Mouse (Mus musculus) lung, embryonic 14.5 days (tissue): ENCODE results near the gene Fbxo11. TPM values are rescaled to one million over a fixed set of nuclear protein-coding genes. Genes with fewer than 3 reads are reported as not detected.

Experiments used
- ATAC-seq: fragments of 200-750 bp; cut with Nextera tagmentation; 2 replicates; pipeline ENCODE4 v1.8.0; 2017; ENCODE audit warnings: mild to moderate bottlenecking, moderate TSS enrichment, moderate library complexity; ENCODE audit not compliant: insufficient read depth
- DNase-seq: peaks from one replicate; pipeline ENCODE4 v3.0.0-alpha.2; 2015
- H3K27ac ChIP-seq: fragments of 300-500 bp; sonication (generic); 2 replicates; pipeline ENCODE4 v1.5.1; 2014; ENCODE audit warnings: low read depth, mild to moderate bottlenecking, moderate library complexity
- H3K27me3 ChIP-seq: fragments of 300-500 bp; sonication (generic); 2 replicates; pipeline ENCODE4 v1.6.1; 2014; ENCODE audit warnings: low read length, control low read depth; ENCODE audit not compliant: insufficient read depth
- H3K36me3 ChIP-seq: fragments of 300-500 bp; sonication (generic); 2 replicates; pipeline ENCODE4 v1.6.1; 2014; ENCODE audit warnings: control low read depth; ENCODE audit not compliant: insufficient read depth
- H3K4me1 ChIP-seq: fragments of 300-500 bp; sonication (generic); 2 replicates; pipeline ENCODE4 v1.6.1; 2014; ENCODE audit warnings: antibody characterized with exemption, control low read depth; ENCODE audit not compliant: insufficient read depth
- H3K4me2 ChIP-seq: fragments of 300-500 bp; sonication (generic); 2 replicates; pipeline ENCODE4 v1.6.1; 2014; ENCODE audit warnings: mild to moderate bottlenecking
- H3K4me3 ChIP-seq: fragments of 300-500 bp; sonication (generic); 2 replicates; pipeline ENCODE4 v1.5.1; 2014; ENCODE audit warnings: low read depth, low read length
- H3K9ac ChIP-seq: fragments of 300-500 bp; sonication (generic); 2 replicates; pipeline ENCODE4 v1.6.1; 2014
- H3K9me3 ChIP-seq: fragments of 300-500 bp; sonication (generic); 2 replicates; pipeline ENCODE4 v1.6.1; 2016; ENCODE audit warnings: low read depth, low read length, control low read depth
- CTCF ChIP-seq: IDR thresholded peaks from 2 replicates; pipeline ENCODE4 v1.5.1; 2016; ENCODE audit warnings: antibody characterized with exemption, low read depth
- WGBS: fragments of 180-500 bp; shearing (Covaris S2); extraction: QIAGEN DNeasy Blood & Tissue Kit; methylation state at CpG from one replicate; pipeline ENCODE4 v1.1.7; 2014; 5-methylcytosine and 5-hydroxymethylcytosine counted together
- polyA plus RNA-seq: library from polyadenylated mRNA; unstranded; fragments of >200 nt; fragmentation: Nextera tagmentation; extraction: Ambion mirVana; gene quantifications from 2 replicates; pipeline ENCODE4 v1.2.1, GENCODE M21; 2014

Fbxo11 gene
- polyA plus RNA-seq, 1 experiment from 2014 or later = 27.1 TPM

- Histone ChIP-seq H3K27ac (peak overlapping the region; percentile 100), H3K27me3 (no peaks in the 10 kb centered on the region), H3K9ac (peak overlapping the region; percentile 49), H3K4me2 (peak overlapping the region; percentile 71), H3K4me3 (peak overlapping the region; percentile 98), H3K36me3 (no peaks in the 10 kb centered on the region), H3K4me1 (peaks cover 3% of the 10 kb centered on the region; the same call in 1 of the 2 replicates), H3K9me3 (no peaks in the 10 kb centered on the region)
- 4% methylated on average over 9 of the region's 9 CpGs for WGBS
- ATAC-seq = no peak
- no peak for TF ChIP-seq CTCF
- peak; percentile 30 for DNase-seq
Observed at GRCm38 (mm10) chr17:88066799-88067198, 1.7 kb upstream of the Fbxo11 start.

DNA sequence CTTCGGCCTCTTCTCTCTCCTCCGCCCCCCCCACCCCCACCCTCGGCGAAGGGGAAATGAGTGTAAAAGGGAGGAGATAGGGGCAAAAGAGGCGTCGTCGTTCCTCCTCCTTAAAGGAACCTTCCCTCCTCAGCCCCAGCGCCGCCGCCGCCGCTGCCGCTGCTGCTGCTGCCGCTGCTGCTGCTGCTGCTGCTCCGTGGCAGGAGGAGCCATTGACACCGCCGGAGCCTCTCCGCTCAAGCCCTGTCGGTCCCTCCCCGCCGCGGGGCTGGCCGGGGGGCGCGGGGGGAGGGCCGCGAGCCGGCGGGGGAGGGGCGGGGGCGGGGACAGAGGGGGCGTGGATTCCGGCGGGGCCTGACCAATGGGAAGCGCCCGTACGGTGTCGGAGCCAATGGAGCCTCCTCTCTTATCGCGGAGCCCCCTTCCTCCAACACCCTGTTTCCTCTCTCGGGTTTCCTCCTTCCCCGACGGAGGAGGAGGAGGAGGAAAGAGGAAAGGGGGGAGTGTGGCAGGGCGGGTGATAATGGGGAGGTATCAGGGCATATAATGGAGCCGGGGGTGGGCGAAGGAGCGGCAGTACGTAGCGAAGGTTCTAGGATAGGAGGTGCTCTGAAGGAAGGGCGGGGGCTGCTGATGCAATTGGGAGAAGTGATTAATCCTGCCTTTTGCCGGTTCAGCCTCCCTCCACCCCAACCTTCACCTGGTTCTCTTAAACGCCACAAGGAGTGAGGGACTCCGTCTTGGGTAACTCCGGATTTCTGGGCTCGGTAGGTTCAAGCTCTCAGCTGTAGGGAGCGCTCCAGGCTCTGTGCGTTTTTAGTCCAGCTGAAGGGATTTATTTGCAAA lies 933 bp upstream of the Fbxo11 start:
- TF ChIP-seq CTCF = peak; percentile 70
- Histone ChIP-seq H3K9me3 (no peaks in the 10 kb centered on the region), H3K4me1 (peaks cover 3% of the 10 kb centered on the region; the same call in 1 of the 2 replicates), H3K4me2 (peak overlapping the region; percentile 85), H3K27me3 (no peaks in the 10 kb centered on the region), H3K27ac (peak overlapping the region; percentile 100), H3K36me3 (no peaks in the 10 kb centered on the region), H3K9ac (peak overlapping the region; percentile 100), H3K4me3 (peak overlapping the region; percentile 98)
- WGBS = 1% methylated on average over 44 of the region's 57 CpGs
- peak; percentile 95 for DNase-seq
- peak; percentile 98 for ATAC-seq

DNA sequence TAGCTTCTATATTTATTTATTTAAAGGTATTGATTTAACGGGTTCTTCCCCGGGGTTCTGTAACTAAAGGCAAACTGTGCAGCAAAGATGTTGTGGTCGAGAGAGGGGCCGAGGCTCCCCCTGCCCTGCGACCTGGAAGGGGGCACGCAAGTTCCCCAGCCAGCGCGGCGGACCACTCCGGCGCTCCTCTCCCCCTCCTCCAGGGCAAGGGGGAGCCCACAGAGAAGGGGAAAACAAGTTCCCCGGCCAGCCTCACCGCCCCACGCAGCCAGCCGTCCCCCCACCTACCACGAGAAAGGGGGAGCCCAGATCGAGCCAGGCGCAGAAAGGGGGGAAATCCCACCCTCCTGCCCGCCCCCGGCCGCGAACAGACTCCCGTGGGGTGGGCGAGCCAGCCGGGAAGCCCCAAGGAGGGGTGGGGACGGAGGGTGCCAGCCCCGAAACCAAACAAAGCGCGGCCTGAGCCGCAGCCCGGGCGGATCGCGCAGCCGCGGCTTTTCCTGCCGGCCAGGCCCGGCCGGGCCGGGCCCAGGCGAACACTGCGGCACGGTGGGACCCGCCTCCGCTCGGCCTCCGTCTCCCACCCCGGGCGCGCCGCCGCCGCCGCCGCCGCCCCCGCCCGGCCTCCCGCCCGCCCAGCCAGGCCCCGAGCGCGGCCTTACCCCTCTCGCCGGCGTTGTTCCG lies 602 bp downstream of the Fbxo11 start:
- no peaks in the 10 kb centered on the region for H3K36me3 ChIP-seq
- peaks cover 3% of the 10 kb centered on the region; the same call in 1 of the 2 replicates for H3K4me1 ChIP-seq
- peak overlapping the region; percentile 85 for H3K4me2 ChIP-seq
- H3K27me3 ChIP-seq = no peaks in the 10 kb centered on the region
- peak overlapping the region; percentile 100 for H3K27ac ChIP-seq
- peak overlapping the region; percentile 98 for H3K4me3 ChIP-seq
- DNase-seq (peak; percentile 65), ATAC-seq (peak; percentile 8)
- H3K9ac ChIP-seq = peak overlapping the region; percentile 100
- whole genome bisulfite sequencing = under 1% methylated on average over 44 of the region's 67 CpGs
- TF ChIP-seq CTCF = no peak
- H3K9me3 ChIP-seq = no peaks in the 10 kb centered on the region

DNA sequence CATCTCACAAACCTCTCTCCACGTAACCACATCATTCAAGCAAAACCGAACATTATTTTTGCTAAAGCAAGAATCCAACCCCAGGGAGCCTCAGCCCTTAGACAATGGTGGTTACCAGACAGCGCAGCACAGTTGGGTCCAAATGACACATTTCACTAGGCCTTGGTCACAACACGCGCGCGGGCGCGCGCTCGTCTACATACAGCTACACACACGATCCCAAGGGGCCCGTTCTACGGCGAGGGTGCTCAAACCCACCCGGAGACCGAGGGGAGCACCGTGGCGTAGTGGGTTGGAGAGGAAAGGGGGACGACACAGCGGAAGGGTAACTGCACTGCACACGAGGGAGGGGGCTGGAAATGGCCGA lies 1.1 kb downstream of the Fbxo11 start:
- DNase-seq (peak; percentile 78), ATAC-seq (no peak)
- no peak for TF ChIP-seq CTCF
- no peaks in the 10 kb centered on the region for H3K9me3 ChIP-seq
- H3K36me3 ChIP-seq = no peaks in the 10 kb centered on the region
- peak overlapping the region; percentile 98 for H3K4me3 ChIP-seq
- H3K27me3 ChIP-seq = no peaks in the 10 kb centered on the region
- H3K9ac ChIP-seq = peak overlapping the region; percentile 100
- H3K4me2 ChIP-seq = peak overlapping the region; percentile 85
- under 1% methylated on average over 23 of the region's 23 CpGs for WGBS
- H3K4me1 ChIP-seq = peaks cover 3% of the 10 kb centered on the region; the same call in 1 of the 2 replicates
- H3K27ac ChIP-seq = peak overlapping the region; percentile 100

DNA sequence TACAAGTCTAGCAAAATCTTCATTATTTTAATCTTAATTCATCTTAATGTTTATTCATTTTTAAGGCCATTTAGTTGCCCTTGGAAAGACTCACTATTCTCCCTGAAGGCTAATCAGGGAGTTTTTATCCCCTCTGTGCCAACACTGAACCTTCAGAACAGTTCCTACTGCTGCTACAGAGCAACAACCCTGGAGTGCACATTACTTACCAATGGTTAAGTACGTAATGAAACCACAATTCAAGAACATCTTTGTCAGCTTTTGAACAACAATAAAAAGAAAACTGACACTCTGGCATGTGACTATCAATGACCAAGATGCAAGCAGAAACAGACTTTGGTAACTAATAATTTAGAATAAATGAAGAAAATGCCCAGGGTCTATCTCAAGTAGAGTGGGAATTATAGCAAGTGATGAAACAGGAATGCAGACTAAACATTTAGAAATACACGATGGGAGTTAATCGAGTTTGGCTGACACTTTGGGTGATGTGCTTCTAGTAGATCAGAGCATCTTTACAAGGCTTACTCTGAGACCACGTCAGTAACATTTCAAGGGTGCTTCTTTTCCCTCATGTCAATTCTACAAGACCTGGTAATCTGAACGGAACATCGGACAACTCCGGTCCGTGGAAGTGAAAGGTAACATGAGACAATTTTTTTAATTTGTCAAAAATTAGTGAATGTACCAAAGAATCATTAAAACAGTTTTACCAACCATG lies 2.1 kb downstream of the Fbxo11 start:
- DNase-seq = peak; percentile 16
- no peak for TF ChIP-seq CTCF
- no peak for ATAC-seq
- H3K9me3 ChIP-seq = no peaks in the 10 kb centered on the region
- H3K27ac ChIP-seq = no peak overlapping the region
- peak overlapping the region; percentile 100 for H3K9ac ChIP-seq
- H3K4me2 ChIP-seq = peak overlapping the region; percentile 85
- WGBS = 15% methylated on average over 8 of the region's 8 CpGs
- H3K4me3 ChIP-seq = peak overlapping the region; percentile 98
- H3K36me3 ChIP-seq = no peaks in the 10 kb centered on the region
- H3K4me1 ChIP-seq = peaks cover 6% of the 10 kb centered on the region; the same call in 1 of the 2 replicates
- no peaks in the 10 kb centered on the region for H3K27me3 ChIP-seq

DNA sequence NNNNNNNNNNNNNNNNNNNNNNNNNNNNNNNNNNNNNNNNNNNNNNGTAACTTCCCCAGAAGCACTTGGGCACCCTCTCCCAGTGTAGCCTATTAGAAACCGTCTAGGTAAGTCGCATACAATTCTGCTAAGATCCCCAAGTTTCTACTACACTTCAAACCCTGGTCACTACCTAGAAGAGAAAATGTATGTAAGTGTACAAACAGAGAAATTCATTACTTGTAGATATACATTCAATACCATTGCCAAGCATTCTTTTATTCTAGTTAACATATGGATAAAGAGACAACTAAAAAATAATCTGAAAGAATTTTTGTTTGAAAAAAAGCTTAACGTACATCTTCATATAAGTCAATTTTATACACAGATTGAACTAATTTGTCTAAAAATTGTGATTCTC lies 3.1 kb downstream of the Fbxo11 start:
- Histone ChIP-seq H3K4me3 (no peak overlapping the region), H3K27me3 (no peaks in the 10 kb centered on the region), H3K9ac (no peak overlapping the region), H3K27ac (no peak overlapping the region), H3K9me3 (no peaks in the 10 kb centered on the region), H3K4me1 (peaks cover 6% of the 10 kb centered on the region; the same call in 1 of the 2 replicates), H3K4me2 (no peak overlapping the region), H3K36me3 (no peaks in the 10 kb centered on the region)
- no peak for DNase-seq
- no peak for TF ChIP-seq CTCF
- WGBS = 67% methylated on average over 3 of the region's 3 CpGs
- ATAC-seq = no peak
